Mouse (Mus musculus) liver, postnatal 0 days (tissue): ENCODE data around the gene Ldhb. TPM values are rescaled to one million over a fixed set of nuclear protein-coding genes. Genes with fewer than 3 reads are reported as not detected.

Experiments
- ATAC-seq: fragments of 200-750 bp; cut with Nextera tagmentation; 2 replicates; pipeline ENCODE4 v1.8.0; 2017; ENCODE audit warnings: mild to moderate bottlenecking, moderate library complexity
- DNase-seq: peaks from one replicate; pipeline ENCODE4 v3.0.0-alpha.2; 2016
- H3K27ac ChIP-seq: fragments of 300-500 bp; sonication (generic); 2 replicates; pipeline ENCODE4 v1.5.1; 2014; ENCODE audit warnings: antibody characterized with exemption, moderate library complexity, mild to moderate bottlenecking, low read depth
- H3K27me3 ChIP-seq: fragments of 300-500 bp; sonication (generic); 2 replicates; pipeline ENCODE4 v1.6.1; 2014; ENCODE audit warnings: low read length, control low read depth, mixed read lengths; ENCODE audit not compliant: insufficient read depth
- H3K36me3 ChIP-seq: fragments of 300-500 bp; sonication (generic); replicated peaks from 2 replicates; pipeline ENCODE4 v1.6.1; 2014; ENCODE audit warnings: mild to moderate bottlenecking, control low read depth, low read length, moderate library complexity, mixed read lengths; ENCODE audit not compliant: insufficient read depth
- H3K4me1 ChIP-seq: fragments of 300-500 bp; sonication (generic); 2 replicates; pipeline ENCODE4 v1.6.1; 2014; ENCODE audit warnings: antibody characterized with exemption, mild to moderate bottlenecking, control low read depth; ENCODE audit not compliant: insufficient read depth
- H3K4me2 ChIP-seq: fragments of 300-500 bp; sonication (generic); 2 replicates; pipeline ENCODE4 v1.6.1; 2014; ENCODE audit warnings: low read depth, mild to moderate bottlenecking, low read length, moderate library complexity, mixed read lengths
- H3K4me3 ChIP-seq: fragments of 300-500 bp; sonication (generic); 2 replicates; pipeline ENCODE4 v1.5.1; 2014; ENCODE audit warnings: low read depth, low read length
- H3K9ac ChIP-seq: fragments of 300-500 bp; sonication (generic); replicated peaks from 2 replicates; pipeline ENCODE4 v1.6.1; 2014; ENCODE audit warnings: mild to moderate bottlenecking, moderate library complexity
- H3K9me3 ChIP-seq: fragments of 300-500 bp; sonication (generic); 2 replicates; pipeline ENCODE4 v1.6.1; 2016; ENCODE audit warnings: mild to moderate bottlenecking, control low read depth, low read length, mixed read lengths
- CTCF ChIP-seq: sonication (generic); IDR thresholded peaks from 2 replicates; pipeline ENCODE4 v1.5.1; 2016; ENCODE audit warnings: antibody characterized with exemption, low read depth
- EP300 ChIP-seq: IDR thresholded peaks from 2 replicates; pipeline ENCODE4 v1.6.1; 2016; ENCODE audit warnings: antibody characterized with exemption, low read depth, mild to moderate bottlenecking
- WGBS: fragments of 180-500 bp; shearing (Covaris S2); extraction: QIAGEN DNeasy Blood & Tissue Kit; methylation state at CpG from one replicate; pipeline ENCODE4 v1.1.7; 2014; ENCODE audit not compliant: insufficient replicate concordance; 5-methylcytosine and 5-hydroxymethylcytosine counted together
- polyA plus RNA-seq: library from polyadenylated mRNA; unstranded; fragments of >200 nt; fragmentation: Nextera tagmentation; extraction: Ambion mirVana; gene quantifications from 2 replicates; pipeline ENCODE4 v1.2.1, GENCODE M21; 2015

The Ldhb gene
- polyA plus RNA-seq, 1 experiment from 2014 or later, result 12.9 TPM

- Histone ChIP-seq H3K4me1 (peaks cover 20% of the 10 kb centered on the region; the same call in 1 of the 2 replicates), H3K36me3 (no peaks in the 10 kb centered on the region), H3K9me3 (no peaks in the 10 kb centered on the region), H3K27ac (no peak overlapping the region), H3K9ac (no peak overlapping the region), H3K27me3 (no peaks in the 10 kb centered on the region), H3K4me2 (no peak overlapping the region), H3K4me3 (no peak overlapping the region)
- ATAC-seq (no peak), DNase-seq (no peak)
- WGBS, result 90% methylated on average over 2 of the region's 2 CpGs
- no peak for TF ChIP-seq CTCF
- no peak for TF ChIP-seq EP300
Measured at GRCm38 (mm10) chr6:142532686-142533085, 24.9 kb upstream of the Ldhb start.

GRCm38 (mm10) chr6:142532141-142532540 is 24.4 kb upstream of the Ldhb start:
- no peak overlapping the region for H3K4me2 ChIP-seq
- peaks cover 21% of the 10 kb centered on the region; the same call in 1 of the 2 replicates for H3K4me1 ChIP-seq
- 81% methylated on average over 17 of the region's 17 CpGs for WGBS
- H3K4me3 ChIP-seq, result no peak overlapping the region
- DNase-seq (no peak), ATAC-seq (no peak)
- no peaks in the 10 kb centered on the region for H3K27me3 ChIP-seq
- no peak overlapping the region for H3K27ac ChIP-seq
- TF ChIP-seq EP300 (no peak), CTCF (no peak)
- H3K9me3 ChIP-seq, result no peaks in the 10 kb centered on the region
- H3K36me3 ChIP-seq, result no peaks in the 10 kb centered on the region
- no peak overlapping the region for H3K9ac ChIP-seq

- no peaks in the 10 kb centered on the region for H3K27me3 ChIP-seq
- ATAC-seq, result peak; percentile 79
- TF ChIP-seq CTCF, result no peak
- peak; percentile 76 for TF ChIP-seq EP300
- 45% methylated on average over 5 of the region's 5 CpGs for WGBS
- H3K9ac ChIP-seq, result no peak overlapping the region
- no peak overlapping the region for H3K4me2 ChIP-seq
- H3K4me3 ChIP-seq, result no peak overlapping the region
- no peaks in the 10 kb centered on the region for H3K36me3 ChIP-seq
- no peaks in the 10 kb centered on the region for H3K9me3 ChIP-seq
- no peak overlapping the region; the same call in 1 of the 2 replicates for H3K27ac ChIP-seq
- no peak for DNase-seq
- peaks cover 21% of the 10 kb centered on the region; the same call in 1 of the 2 replicates for H3K4me1 ChIP-seq
Measured at GRCm38 (mm10) chr6:142530378-142530777, 22.6 kb upstream of the Ldhb start.

- H3K36me3 ChIP-seq, result no peaks in the 10 kb centered on the region
- TF ChIP-seq EP300, result no peak
- TF ChIP-seq CTCF, result no peak
- H3K4me3 ChIP-seq, result no peak overlapping the region
- H3K9me3 ChIP-seq, result no peaks in the 10 kb centered on the region
- no peak overlapping the region for H3K9ac ChIP-seq
- WGBS, result 79% methylated on average over 8 of the region's 8 CpGs
- no peak overlapping the region for H3K27ac ChIP-seq
- H3K27me3 ChIP-seq, result no peaks in the 10 kb centered on the region
- no peak for DNase-seq
- peaks cover 21% of the 10 kb centered on the region; the same call in 1 of the 2 replicates for H3K4me1 ChIP-seq
- no peak for ATAC-seq
- H3K4me2 ChIP-seq, result no peak overlapping the region
Measured at GRCm38 (mm10) chr6:142529680-142530079, 21.9 kb upstream of the Ldhb start.

- H3K27me3 ChIP-seq, result no peaks in the 10 kb centered on the region
- H3K9me3 ChIP-seq, result no peaks in the 10 kb centered on the region
- no peak overlapping the region for H3K4me2 ChIP-seq
- TF ChIP-seq EP300, result no peak
- no peak for TF ChIP-seq CTCF
- ATAC-seq (peak; percentile 72), DNase-seq (no peak)
- peaks cover 21% of the 10 kb centered on the region; the same call in 1 of the 2 replicates for H3K4me1 ChIP-seq
- no peak overlapping the region for H3K4me3 ChIP-seq
- 30% methylated on average over 1 of the region's 1 CpGs for WGBS
- H3K36me3 ChIP-seq, result no peaks in the 10 kb centered on the region
- H3K27ac ChIP-seq, result peak overlapping the region; percentile 82
- H3K9ac ChIP-seq, result no peak overlapping the region
Measured at GRCm38 (mm10) chr6:142527931-142528562, 20.3 kb upstream of the Ldhb start.

- Histone ChIP-seq H3K27ac (no peak overlapping the region), H3K4me2 (no peak overlapping the region), H3K4me1 (peaks cover 13% of the 10 kb centered on the region; the same call in 1 of the 2 replicates), H3K27me3 (no peaks in the 10 kb centered on the region), H3K36me3 (no peaks in the 10 kb centered on the region), H3K9ac (no peak overlapping the region), H3K4me3 (no peak overlapping the region), H3K9me3 (no peaks in the 10 kb centered on the region)
- TF ChIP-seq CTCF (peak; percentile 86), EP300 (no peak)
- DNase-seq, result peak; percentile 77
- peak; percentile 46; the same call in 1 of the 2 replicates for ATAC-seq
- 3% methylated on average over 4 of the region's 4 CpGs for WGBS
Measured at GRCm38 (mm10) chr6:142524635-142525308, 17.0 kb upstream of the Ldhb start.
